Mouse (Mus musculus): ENCODE measurements around the gene Ar. TPM values are rescaled to one million over a fixed set of nuclear protein-coding genes. Genes with fewer than 3 reads are reported as not detected.

Ar gene
- 1 to 10 TPM; 2.6 to 3.8 (median 3.0) TPM for total RNA-seq (2022)

GRCm38 (mm10) chrX:98148531-98149342 is at the start of gene Ar:
Gene Ar, plus strand, starts transcription at chrX:98148769.
- DNase-seq (ENCODE audit: low spot score): peak; percentile 21

GRCm38 (mm10) chrX:98149724-98150392 is 1.3 kb downstream of the Ar start:
- DNase-seq (ENCODE audit: low spot score): no peak

- DNase-seq (ENCODE audit: low spot score): no peak
Observed at GRCm38 (mm10) chrX:98150393-98151119, 2.0 kb downstream of the Ar start.

GRCm38 (mm10) chrX:98189759-98190158 is 41.2 kb downstream of the Ar start:
- no peak for DNase-seq (ENCODE audit: low spot score)

GRCm38 (mm10) chrX:98205766-98206165 is 57.2 kb downstream of the Ar start:
- DNase-seq (ENCODE audit: low spot score): peak; percentile 2

- no peak for DNase-seq (ENCODE audit: low spot score)
Observed at GRCm38 (mm10) chrX:98207166-98207565, 58.6 kb downstream of the Ar start.

GRCm38 (mm10) chrX:98216103-98216502 is 67.5 kb downstream of the Ar start:
- DNase-seq (ENCODE audit: low spot score): no peak

GRCm38 (mm10) chrX:98239011-98239410 is 90.4 kb downstream of the Ar start:
- no peak for DNase-seq (ENCODE audit: low spot score)

- DNase-seq (ENCODE audit: low spot score): no peak
Observed at GRCm38 (mm10) chrX:98245108-98245507, 96.5 kb downstream of the Ar start.

GRCm38 (mm10) chrX:98248363-98248762 is 99.8 kb downstream of the Ar start:
- DNase-seq (ENCODE audit: low spot score): no peak

GRCm38 (mm10) chrX:98259620-98260019 is 111.1 kb downstream of the Ar start:
- no peak for DNase-seq (ENCODE audit: low spot score)

- no peak for DNase-seq (ENCODE audit: low spot score)
Observed at GRCm38 (mm10) chrX:98265755-98266154, 117.2 kb downstream of the Ar start.

- no peak for DNase-seq (ENCODE audit: low spot score)
Observed at GRCm38 (mm10) chrX:98271361-98271760, 122.8 kb downstream of the Ar start.

GRCm38 (mm10) chrX:98291763-98292162 is 143.2 kb downstream of the Ar start:
- DNase-seq (ENCODE audit: low spot score): no peak

GRCm38 (mm10) chrX:98300685-98301084 is 152.1 kb downstream of the Ar start:
- no peak for DNase-seq (ENCODE audit: low spot score)

- DNase-seq (ENCODE audit: low spot score): no peak
Observed at GRCm38 (mm10) chrX:98301924-98302323, 153.4 kb downstream of the Ar start.

GRCm38 (mm10) chrX:98315961-98316360 is 167.4 kb downstream of the Ar start:
- DNase-seq (ENCODE audit: low spot score): no peak

GRCm38 (mm10) chrX:98317483-98317882 is 168.9 kb downstream of the Ar start:
- no peak for DNase-seq (ENCODE audit: low spot score)

GRCm38 (mm10) chrX:98323105-98323504 is 174.5 kb downstream of the Ar start:
- no peak for DNase-seq (ENCODE audit: low spot score)

- peak; percentile 4 for DNase-seq (ENCODE audit: low spot score)
Observed at GRCm38 (mm10) chrX:98347481-98347880, 198.9 kb downstream of the Ar start.

- DNase-seq (ENCODE audit: low spot score): peak; percentile 54
Observed at GRCm38 (mm10) chrX:98348036-98348435, 199.5 kb downstream of the Ar start.
